Mouse (Mus musculus) kidney, postnatal 0 days (tissue): Measurements from ENCODE around the gene Sec24b. TPM values are rescaled to one million over a fixed set of nuclear protein-coding genes. Genes with fewer than 3 reads are reported as not detected.

Experiments used
- ATAC-seq: fragments of 200-750 bp; cut with Nextera tagmentation; replicated peaks from 2 replicates; pipeline ENCODE4 v1.8.0; 2017; ENCODE audit warnings: low read depth, moderate number of reproducible peaks, moderate TSS enrichment, moderate library complexity; ENCODE audit not compliant: low FRiP score
- DNase-seq: peaks from one replicate; pipeline ENCODE4 v3.0.0-alpha.2; 2016; ENCODE audit warnings: low spot score
- H3K27ac ChIP-seq: fragments of 300-500 bp; sonication (generic); 2 replicates; pipeline ENCODE4 v1.5.1; 2014; ENCODE audit warnings: mild to moderate bottlenecking
- H3K27me3 ChIP-seq: fragments of 300-500 bp; sonication (generic); 2 replicates; pipeline ENCODE4 v1.6.1; 2014; ENCODE audit warnings: low read length, mixed read lengths; ENCODE audit not compliant: insufficient read depth
- H3K36me3 ChIP-seq: fragments of 300-500 bp; sonication (generic); 2 replicates; pipeline ENCODE4 v1.6.1; 2014; ENCODE audit warnings: low read length, mixed read lengths; ENCODE audit not compliant: insufficient read depth
- H3K4me1 ChIP-seq: fragments of 300-500 bp; sonication (generic); replicated peaks from 2 replicates; pipeline ENCODE4 v1.6.1; 2014; ENCODE audit warnings: antibody characterized with exemption, low read length, mixed read lengths; ENCODE audit not compliant: insufficient read depth
- H3K4me2 ChIP-seq: fragments of 300-500 bp; sonication (generic); 2 replicates; pipeline ENCODE4 v1.6.1; 2014; ENCODE audit warnings: mild to moderate bottlenecking, low read length, moderate library complexity, mixed read lengths
- H3K4me3 ChIP-seq: fragments of 300-500 bp; sonication (generic); replicated peaks from 2 replicates; pipeline ENCODE4 v1.5.1; 2014; ENCODE audit warnings: low read depth, low read length
- H3K9ac ChIP-seq: fragments of 300-500 bp; sonication (generic); 2 replicates; pipeline ENCODE4 v1.6.1; 2014; ENCODE audit warnings: low read depth, low read length
- H3K9me3 ChIP-seq: fragments of 300-500 bp; sonication (generic); replicated peaks from 2 replicates; pipeline ENCODE4 v1.6.1; 2016; ENCODE audit warnings: low read length, inconsistent platforms, mixed read lengths
- CTCF ChIP-seq: IDR thresholded peaks from 2 replicates; pipeline ENCODE4 v1.5.1; 2016; ENCODE audit warnings: antibody characterized with exemption, low read depth, mild to moderate bottlenecking, moderate library complexity
- WGBS: fragments of 180-500 bp; shearing (Covaris S2); extraction: QIAGEN DNeasy Blood & Tissue Kit; methylation state at CpG from one replicate; pipeline ENCODE4 v1.1.7; 2014; 5-methylcytosine and 5-hydroxymethylcytosine counted together
- polyA plus RNA-seq: library from polyadenylated mRNA; unstranded; fragments of >200 nt; fragmentation: Nextera tagmentation; extraction: Ambion mirVana; gene quantifications from 2 replicates; pipeline ENCODE4 v1.2.1, GENCODE M21; 2015

Gene Sec24b
- polyA plus RNA-seq, 1 experiment from 2014 or later, result 21.5 TPM

GRCm38 (mm10) chr3:130075746-130076145 lies 14.4 kb upstream of the Sec24b start:
- no peak for DNase-seq
- no peak for ATAC-seq
- Histone ChIP-seq H3K9me3 (no peaks in the 10 kb centered on the region), H3K9ac (no peak overlapping the region), H3K4me1 (no peaks in the 10 kb centered on the region), H3K4me2 (no peak overlapping the region), H3K27ac (no peak overlapping the region), H3K27me3 (no peaks in the 10 kb centered on the region), H3K36me3 (no peaks in the 10 kb centered on the region), H3K4me3 (no peak overlapping the region)
- WGBS, result 55% methylated on average over 1 of the region's 1 CpGs
- TF ChIP-seq CTCF, result no peak

- no peak overlapping the region for H3K4me3 ChIP-seq
- no peak for TF ChIP-seq CTCF
- no peak overlapping the region for H3K27ac ChIP-seq
- 13% methylated on average over 10 of the region's 10 CpGs for whole genome bisulfite sequencing
- peak overlapping the region; percentile 31; the same call in 1 of the 2 replicates for H3K4me2 ChIP-seq
- no peaks in the 10 kb centered on the region for H3K4me1 ChIP-seq
- no peak for DNase-seq
- no peaks in the 10 kb centered on the region for H3K9me3 ChIP-seq
- no peak overlapping the region for H3K9ac ChIP-seq
- no peaks in the 10 kb centered on the region for H3K36me3 ChIP-seq
- no peaks in the 10 kb centered on the region for H3K27me3 ChIP-seq
- ATAC-seq, result no peak
Measured at GRCm38 (mm10) chr3:130073085-130073484, 11.7 kb upstream of the Sec24b start.

GRCm38 (mm10) chr3:130071918-130072317 lies 10.6 kb upstream of the Sec24b start:
- Histone ChIP-seq H3K4me1 (no peaks in the 10 kb centered on the region), H3K27ac (no peak overlapping the region), H3K4me2 (no peak overlapping the region), H3K9me3 (no peaks in the 10 kb centered on the region), H3K27me3 (no peaks in the 10 kb centered on the region), H3K9ac (no peak overlapping the region), H3K36me3 (no peaks in the 10 kb centered on the region), H3K4me3 (no peak overlapping the region)
- WGBS, result 73% methylated on average over 2 of the region's 2 CpGs
- DNase-seq, result no peak
- no peak for TF ChIP-seq CTCF
- no peak for ATAC-seq

GRCm38 (mm10) chr3:130060396-130061029 lies 840 bp downstream of the Sec24b start:
- peak; percentile 64 for TF ChIP-seq CTCF
- peak overlapping the region; percentile 99 for H3K9ac ChIP-seq
- ATAC-seq (peak; percentile 91), DNase-seq (peak; percentile 81)
- under 1% methylated on average over 62 of the region's 92 CpGs for WGBS
- H3K4me1 ChIP-seq, result peaks cover 25% of the 10 kb centered on the region; the same call in 1 of the 2 replicates
- peak overlapping the region; percentile 94 for H3K4me3 ChIP-seq
- peak overlapping the region; percentile 84 for H3K4me2 ChIP-seq
- no peaks in the 10 kb centered on the region for H3K36me3 ChIP-seq
- H3K27me3 ChIP-seq, result no peaks in the 10 kb centered on the region
- H3K27ac ChIP-seq, result peak overlapping the region; percentile 98
- no peaks in the 10 kb centered on the region for H3K9me3 ChIP-seq

GRCm38 (mm10) chr3:130059805-130060395 lies 1.5 kb downstream of the Sec24b start:
- TF ChIP-seq CTCF, result no peak
- Histone ChIP-seq H3K9me3 (no peaks in the 10 kb centered on the region), H3K27ac (peak overlapping the region; percentile 98), H3K4me2 (peak overlapping the region; percentile 84), H3K9ac (peak overlapping the region; percentile 99), H3K4me1 (peaks cover 29% of the 10 kb centered on the region; the same call in 1 of the 2 replicates), H3K4me3 (peak overlapping the region; percentile 94), H3K27me3 (no peaks in the 10 kb centered on the region), H3K36me3 (no peaks in the 10 kb centered on the region)
- WGBS, result under 1% methylated on average over 37 of the region's 42 CpGs
- ATAC-seq (no peak; the same call in 1 of the 2 replicates), DNase-seq (peak; percentile 37)

GRCm38 (mm10) chr3:130058488-130058887 lies 2.9 kb downstream of the Sec24b start:
- Histone ChIP-seq H3K9me3 (no peaks in the 10 kb centered on the region), H3K27ac (no peak overlapping the region), H3K36me3 (no peaks in the 10 kb centered on the region), H3K4me1 (peaks cover 41% of the 10 kb centered on the region), H3K4me2 (peak overlapping the region; percentile 11), H3K4me3 (no peak overlapping the region), H3K27me3 (no peaks in the 10 kb centered on the region), H3K9ac (no peak overlapping the region)
- no peak for TF ChIP-seq CTCF
- ATAC-seq (no peak), DNase-seq (peak; percentile 30)
- 46% methylated on average over 2 of the region's 2 CpGs for WGBS
